Mouse (Mus musculus) forebrain, embryonic 11.5 days (tissue): ENCODE data around the gene Lasp1. TPM values are rescaled to one million over a fixed set of nuclear protein-coding genes. Genes with fewer than 3 reads are reported as not detected.
A peak's percentile ranks its signal among the peaks of the same experiment; 100 is the strongest.

Experiments
- ATAC-seq: fragments of 200-750 bp; cut with Nextera tagmentation; replicated peaks from 2 replicates; pipeline ENCODE4 v1.8.0; 2017; ENCODE audit warnings: moderate TSS enrichment; ENCODE audit not compliant: low FRiP score
- DNase-seq: peaks from one replicate; pipeline ENCODE4 v3.0.0-alpha.2; 2017; ENCODE audit warnings: low spot score
- H3K27ac ChIP-seq: fragments of 300-500 bp; sonication (generic); 2 replicates; pipeline ENCODE4 v1.5.1; 2014; ENCODE audit warnings: low read depth, low read length
- H3K27me3 ChIP-seq: fragments of 300-500 bp; sonication (generic); 2 replicates; pipeline ENCODE4 v1.6.1; 2014; ENCODE audit warnings: mild to moderate bottlenecking, low read length, mixed read lengths; ENCODE audit not compliant: control insufficient read depth, insufficient read depth
- H3K36me3 ChIP-seq: fragments of 300-500 bp; sonication (generic); 2 replicates; pipeline ENCODE4 v1.6.1; 2014; ENCODE audit warnings: mild to moderate bottlenecking, low read length, moderate library complexity, mixed read lengths; ENCODE audit not compliant: control insufficient read depth, insufficient read depth
- H3K4me1 ChIP-seq: fragments of 300-500 bp; sonication (generic); replicated peaks from 2 replicates; pipeline ENCODE4 v1.6.1; 2014; ENCODE audit warnings: low read length, mixed read lengths; ENCODE audit not compliant: control insufficient read depth, insufficient read depth
- H3K4me2 ChIP-seq: fragments of 300-500 bp; sonication (generic); 2 replicates; pipeline ENCODE4 v1.6.1; 2014; ENCODE audit warnings: low read depth, mild to moderate bottlenecking, low read length, moderate library complexity, mixed read lengths; ENCODE audit not compliant: severe bottlenecking
- H3K4me3 ChIP-seq: fragments of 300-500 bp; sonication (generic); 2 replicates; pipeline ENCODE4 v1.5.1; 2014; ENCODE audit warnings: low read depth, low read length
- H3K9ac ChIP-seq: fragments of 300-500 bp; sonication (generic); 2 replicates; pipeline ENCODE4 v1.6.1; 2014; ENCODE audit warnings: low read length
- H3K9me3 ChIP-seq: fragments of 300-500 bp; sonication (generic); 2 replicates; pipeline ENCODE4 v1.6.1; 2016; ENCODE audit warnings: low read length, mixed read lengths; ENCODE audit not compliant: control insufficient read depth
- WGBS: fragments of 180-500 bp; shearing (Covaris S2); extraction: QIAGEN DNeasy Blood & Tissue Kit; methylation state at CpG from one replicate; pipeline ENCODE4 v1.1.7; 2014; 5-methylcytosine and 5-hydroxymethylcytosine counted together
- polyA plus RNA-seq: library from polyadenylated mRNA; unstranded; fragments of >200 nt; fragmentation: Nextera tagmentation; extraction: Ambion mirVana; gene quantifications from 2 replicates; pipeline ENCODE4 v1.2.1, GENCODE M21; 2014

The Lasp1 gene
- polyA plus RNA-seq, 1 experiment from 2014 or later, result 77.6 TPM

DNA sequence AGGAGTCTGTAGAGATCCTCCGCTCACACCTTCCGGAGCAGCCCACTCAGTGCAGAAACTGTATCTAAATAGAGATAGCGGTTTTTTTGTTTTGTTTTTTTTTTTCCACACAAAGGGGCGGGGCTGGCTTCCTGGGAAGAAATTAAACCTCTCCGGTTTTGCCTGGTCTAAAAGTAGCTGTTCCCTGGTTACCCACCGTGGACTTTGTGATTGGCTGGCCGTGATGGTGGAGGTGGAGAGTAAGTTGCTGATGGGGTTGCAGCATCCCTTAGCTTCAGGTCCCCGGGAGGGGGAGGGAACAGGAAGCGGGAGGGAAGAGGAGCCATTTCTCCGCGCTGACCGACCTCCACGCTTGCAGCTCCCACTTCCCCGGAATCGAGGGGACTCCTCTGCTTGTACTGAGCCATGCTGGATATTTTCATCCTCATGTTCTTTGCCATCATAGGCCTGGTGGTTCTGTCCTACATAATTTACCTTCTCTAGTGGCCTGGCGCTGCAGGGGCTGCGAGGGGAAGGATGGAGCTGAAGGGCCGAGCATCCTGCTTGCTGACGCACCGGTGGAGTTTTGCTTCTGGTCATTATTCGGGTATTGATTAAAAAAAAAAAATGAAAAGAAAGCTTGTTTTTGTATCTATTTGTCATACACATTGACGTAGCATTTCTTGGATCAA lies 42.3 kb downstream of the Lasp1 start:
- 2% methylated on average over 22 of the region's 22 CpGs for WGBS
- Histone ChIP-seq H3K27me3 (no peaks in the 10 kb centered on the region), H3K4me2 (peak overlapping the region; percentile 76), H3K27ac (peak overlapping the region; percentile 63; the same call in 1 of the 2 replicates), H3K36me3 (no peaks in the 10 kb centered on the region), H3K9ac (peak overlapping the region; percentile 75), H3K9me3 (no peaks in the 10 kb centered on the region), H3K4me1 (no peaks in the 10 kb centered on the region; the same call in 1 of the 2 replicates), H3K4me3 (peak overlapping the region; percentile 47)
- peak; percentile 87 for ATAC-seq
- DNase-seq, result peak; percentile 87

DNA sequence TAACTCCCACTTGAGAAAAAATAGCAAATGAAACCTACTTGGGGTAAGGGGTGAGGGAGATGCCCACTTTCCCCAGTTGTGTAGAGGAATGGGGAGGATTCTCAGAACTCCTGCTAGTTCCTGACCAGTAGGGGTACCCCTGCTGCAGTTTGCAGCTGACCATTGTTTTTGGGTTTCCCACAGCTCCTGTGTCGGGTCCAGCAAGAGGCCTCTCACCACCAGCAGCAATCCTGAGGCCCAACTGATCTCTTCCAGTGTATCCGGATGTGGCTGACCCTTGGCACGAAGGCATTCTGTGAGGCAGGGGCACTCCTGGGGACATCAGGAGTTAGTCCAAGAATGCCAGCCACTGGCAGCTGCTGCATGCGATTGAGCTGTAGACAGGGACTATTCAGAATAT lies 43.2 kb downstream of the Lasp1 start:
- Histone ChIP-seq H3K36me3 (no peaks in the 10 kb centered on the region), H3K4me1 (no peaks in the 10 kb centered on the region; the same call in 1 of the 2 replicates), H3K4me2 (peak overlapping the region; percentile 76), H3K9me3 (no peaks in the 10 kb centered on the region), H3K27ac (no peak overlapping the region), H3K4me3 (peak overlapping the region; percentile 47; the same call in 1 of the 2 replicates), H3K9ac (peak overlapping the region; percentile 25), H3K27me3 (no peaks in the 10 kb centered on the region)
- no peak for DNase-seq
- ATAC-seq, result no peak
- 23% methylated on average over 4 of the region's 4 CpGs for WGBS

DNA sequence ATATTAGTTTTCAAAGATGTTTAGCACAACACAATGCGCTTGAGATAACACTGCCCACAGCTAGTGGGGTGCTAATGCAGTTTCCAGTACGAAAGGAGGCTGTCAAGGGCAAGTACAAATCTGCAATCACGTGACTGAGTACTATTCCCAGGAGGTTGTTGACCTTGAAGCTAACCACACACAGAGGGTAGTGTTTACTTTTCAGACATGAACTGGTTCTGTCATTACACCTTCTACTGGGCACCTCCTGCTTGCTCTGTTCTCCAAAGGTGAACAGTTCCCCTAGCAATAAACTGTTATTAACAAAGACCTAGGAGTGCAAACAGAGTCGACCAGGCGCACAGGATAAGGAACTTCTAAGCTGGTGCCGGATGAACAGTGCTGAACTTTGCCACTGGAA lies 51.6 kb downstream of the Lasp1 start:
- Histone ChIP-seq H3K4me3 (no peak overlapping the region), H3K4me2 (no peak overlapping the region), H3K27me3 (no peaks in the 10 kb centered on the region), H3K9me3 (no peaks in the 10 kb centered on the region), H3K4me1 (no peaks in the 10 kb centered on the region), H3K36me3 (no peaks in the 10 kb centered on the region), H3K9ac (no peak overlapping the region), H3K27ac (no peak overlapping the region)
- 81% methylated on average over 6 of the region's 6 CpGs for WGBS
- no peak for ATAC-seq
- DNase-seq, result no peak

DNA sequence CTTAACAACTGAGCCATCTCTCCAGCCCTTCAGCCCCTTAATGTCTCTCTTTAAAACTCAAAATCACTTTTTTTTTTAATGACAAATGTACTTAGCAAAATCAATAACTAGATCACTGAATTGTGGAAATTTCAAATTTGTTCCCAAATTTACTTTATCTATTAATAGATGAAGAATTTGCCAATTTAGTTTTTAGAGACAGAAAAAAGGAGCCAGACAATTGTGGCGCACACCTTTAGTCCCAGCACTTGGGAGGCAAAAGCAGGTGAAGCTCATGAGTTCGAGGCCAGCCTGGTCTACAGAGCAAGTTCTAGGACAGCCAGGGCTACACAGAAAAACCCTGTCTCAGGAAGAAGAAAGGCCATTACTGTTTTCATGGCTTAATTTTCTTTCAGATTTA lies 52.8 kb downstream of the Lasp1 start:
- no peak overlapping the region for H3K4me3 ChIP-seq
- no peak for DNase-seq
- H3K4me1 ChIP-seq, result no peaks in the 10 kb centered on the region
- no peak overlapping the region for H3K4me2 ChIP-seq
- no peak for ATAC-seq
- H3K9me3 ChIP-seq, result no peaks in the 10 kb centered on the region
- H3K27me3 ChIP-seq, result no peaks in the 10 kb centered on the region
- 97% methylated on average over 2 of the region's 2 CpGs for WGBS
- no peak overlapping the region for H3K9ac ChIP-seq
- H3K36me3 ChIP-seq, result no peaks in the 10 kb centered on the region
- no peak overlapping the region for H3K27ac ChIP-seq

DNA sequence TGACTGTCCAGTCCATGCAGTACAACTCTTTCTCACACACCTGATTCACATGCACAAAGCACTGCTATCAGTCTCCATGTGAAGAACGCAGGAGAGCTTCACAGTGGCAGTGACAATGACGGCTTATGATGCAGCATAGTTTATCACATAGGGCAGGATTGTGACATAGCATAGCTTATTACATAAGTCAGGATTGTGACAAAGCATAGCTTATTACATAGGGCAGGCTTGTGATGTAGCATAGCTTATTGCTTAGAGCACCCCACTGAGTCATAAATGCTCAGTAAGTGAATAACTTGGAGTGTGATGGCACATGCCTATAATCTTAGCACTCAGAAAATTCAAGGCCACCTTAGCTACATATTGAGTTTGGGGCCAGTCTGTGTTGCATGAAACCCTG lies 56.7 kb downstream of the Lasp1 start:
- no peaks in the 10 kb centered on the region for H3K36me3 ChIP-seq
- ATAC-seq, result no peak
- H3K9me3 ChIP-seq, result no peaks in the 10 kb centered on the region
- DNase-seq, result no peak
- WGBS, result 92% methylated on average over 2 of the region's 2 CpGs
- no peak overlapping the region for H3K9ac ChIP-seq
- no peak overlapping the region for H3K4me3 ChIP-seq
- no peak overlapping the region for H3K4me2 ChIP-seq
- no peak overlapping the region for H3K27ac ChIP-seq
- no peaks in the 10 kb centered on the region for H3K4me1 ChIP-seq
- H3K27me3 ChIP-seq, result no peaks in the 10 kb centered on the region

DNA sequence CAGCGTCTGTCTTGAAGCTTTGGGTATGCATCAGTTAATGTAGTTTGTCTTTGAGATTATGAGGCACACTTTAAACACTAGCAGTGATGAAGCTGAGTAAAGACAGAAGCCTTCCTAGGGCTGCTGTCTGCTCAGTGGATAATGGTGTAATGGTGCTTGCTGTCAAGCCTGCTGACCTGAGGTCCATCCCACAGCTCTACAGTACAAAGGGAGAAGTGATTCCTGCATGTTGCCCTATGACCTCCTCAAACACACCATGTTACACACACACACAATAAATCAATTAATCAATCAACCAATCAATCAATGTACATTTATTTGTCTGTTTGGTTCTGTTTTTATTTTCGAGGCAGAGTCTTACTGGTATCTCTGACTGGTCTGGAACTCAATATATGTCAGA lies 63.3 kb downstream of the Lasp1 start:
- Histone ChIP-seq H3K36me3 (no peaks in the 10 kb centered on the region), H3K9ac (no peak overlapping the region), H3K4me1 (no peaks in the 10 kb centered on the region), H3K27me3 (no peaks in the 10 kb centered on the region), H3K9me3 (no peaks in the 10 kb centered on the region), H3K27ac (no peak overlapping the region), H3K4me3 (no peak overlapping the region), H3K4me2 (no peak overlapping the region)
- DNase-seq (no peak), ATAC-seq (no peak)
- WGBS, result 83% methylated on average over 2 of the region's 2 CpGs

DNA sequence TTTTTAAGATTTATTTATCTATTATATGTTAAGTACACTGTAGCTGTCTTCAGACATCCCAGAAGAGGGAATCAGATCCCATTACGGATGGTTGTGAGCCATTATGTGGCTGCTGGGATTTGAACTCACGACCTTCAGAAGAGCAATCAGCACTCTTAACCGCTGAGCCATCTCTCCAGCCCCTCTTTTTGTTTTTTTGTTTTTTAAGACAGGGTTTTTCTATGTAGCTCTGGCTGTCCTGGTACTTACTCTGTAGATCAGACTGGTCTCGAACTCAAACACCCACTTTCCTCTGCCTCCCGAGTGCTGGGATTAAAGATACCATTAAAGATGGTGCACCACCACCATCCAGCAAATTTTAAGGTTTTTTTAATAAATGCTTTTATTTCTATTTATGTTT lies 66.6 kb downstream of the Lasp1 start:
- H3K4me2 ChIP-seq, result no peak overlapping the region
- no peaks in the 10 kb centered on the region for H3K27me3 ChIP-seq
- H3K9ac ChIP-seq, result no peak overlapping the region
- no peak overlapping the region for H3K27ac ChIP-seq
- DNase-seq (no peak), ATAC-seq (no peak)
- H3K9me3 ChIP-seq, result no peaks in the 10 kb centered on the region
- 89% methylated on average over 5 of the region's 5 CpGs for WGBS
- no peaks in the 10 kb centered on the region for H3K36me3 ChIP-seq
- no peaks in the 10 kb centered on the region for H3K4me1 ChIP-seq
- no peak overlapping the region for H3K4me3 ChIP-seq

DNA sequence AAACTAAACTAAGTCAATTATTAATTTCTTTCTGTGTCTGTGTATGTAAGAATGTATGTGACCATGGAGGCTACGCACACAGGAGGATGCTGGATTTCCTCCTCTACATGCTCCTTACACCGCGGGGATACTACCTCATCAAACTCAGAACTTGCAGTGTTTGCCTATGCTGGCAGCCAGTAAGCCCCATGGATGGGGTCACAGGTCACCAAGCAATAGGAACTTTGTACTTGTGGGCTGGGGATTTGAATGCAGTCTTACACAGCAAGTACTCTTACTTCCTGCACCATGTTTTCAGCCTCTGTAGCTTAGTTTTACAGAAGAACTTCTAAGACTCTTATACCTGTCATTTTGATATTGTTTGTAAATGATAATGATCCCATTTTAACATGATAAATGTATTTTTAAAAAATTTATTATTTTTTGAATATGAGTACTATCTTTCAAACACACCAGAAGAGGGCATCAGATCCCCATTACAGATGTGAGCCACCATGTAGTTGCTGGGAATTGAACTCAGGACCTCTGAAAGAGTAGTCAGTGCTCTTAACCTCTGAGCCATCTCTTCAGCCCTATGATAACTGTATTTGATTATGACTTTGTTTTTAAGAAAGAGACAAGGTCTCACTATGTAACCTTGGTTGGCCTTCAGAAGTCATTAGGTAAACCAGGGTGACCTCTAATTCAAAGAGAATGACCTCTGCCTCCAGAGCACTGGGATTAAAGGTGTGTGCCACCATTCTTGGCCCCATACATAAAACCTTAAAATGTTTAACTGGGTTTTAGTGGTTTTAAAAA lies 67.5 kb downstream of the Lasp1 start:
- Histone ChIP-seq H3K4me3 (no peak overlapping the region), H3K4me2 (no peak overlapping the region), H3K36me3 (no peaks in the 10 kb centered on the region), H3K27me3 (no peaks in the 10 kb centered on the region), H3K9me3 (no peaks in the 10 kb centered on the region), H3K27ac (no peak overlapping the region), H3K9ac (no peak overlapping the region), H3K4me1 (no peaks in the 10 kb centered on the region)
- 96% methylated on average over 3 of the region's 3 CpGs for WGBS
- DNase-seq (no peak), ATAC-seq (no peak)
